Mouse (Mus musculus): ENCODE results near the gene Spata18. TPM values are rescaled to one million over a fixed set of nuclear protein-coding genes. Genes with fewer than 3 reads are reported as not detected.
A peak's percentile ranks its signal among the peaks of the same experiment; 100 is the strongest.

Gene Spata18
- under 1 TPM; 0.23 to 0.42 TPM for total RNA-seq (2021)

DNA sequence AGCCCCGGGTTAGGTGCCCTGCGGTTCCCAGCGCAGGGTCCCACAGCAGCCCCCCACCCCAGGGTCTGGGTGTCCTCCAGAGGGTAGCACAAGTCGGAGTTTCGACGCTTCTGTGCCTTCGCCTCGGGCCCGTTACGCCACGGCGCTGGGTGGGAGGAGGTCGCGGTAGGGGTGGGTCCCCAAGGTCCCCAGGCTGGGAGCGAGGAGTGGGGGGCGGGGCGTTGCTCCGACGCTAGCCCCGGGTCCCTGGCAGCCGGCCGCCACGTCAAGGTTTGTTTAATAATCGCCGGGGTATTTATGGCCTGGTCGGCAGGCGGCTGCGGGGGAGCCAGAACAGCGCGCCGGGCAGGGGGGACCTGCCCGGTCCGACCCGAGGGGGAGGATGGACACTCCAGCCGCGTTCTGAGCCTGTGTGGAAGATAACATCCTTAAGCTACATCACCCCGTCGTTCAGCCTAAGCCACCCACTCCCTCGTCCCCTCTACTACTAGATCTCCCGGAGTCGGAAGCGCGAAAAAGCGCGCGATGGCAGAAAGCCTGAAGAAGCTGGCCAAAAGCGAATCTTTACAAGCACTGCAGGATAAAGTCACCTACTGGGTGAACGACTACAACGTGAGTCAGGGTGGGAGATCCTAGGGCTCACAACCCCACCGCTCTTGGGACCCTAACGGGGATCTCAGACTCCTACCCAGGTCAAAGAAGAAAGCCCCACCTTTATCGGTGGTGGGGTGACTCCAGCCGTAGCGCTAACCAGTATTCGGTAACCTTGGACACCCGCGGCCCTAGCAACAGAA lies at the start of gene Spata18:
TSS of gene Spata18 (plus strand) at position 319 of the 794 bp plus-strand sequence.
- intact Hi-C loops (cut with DNase I) = loop anchor here (10.0 kb wide), 1 partner anchor 1504 kb away; the partner anchor contains the start of gene Pdgfra
- no peak for DNase-seq (ENCODE audit: low spot score in 2 of 2)

DNA sequence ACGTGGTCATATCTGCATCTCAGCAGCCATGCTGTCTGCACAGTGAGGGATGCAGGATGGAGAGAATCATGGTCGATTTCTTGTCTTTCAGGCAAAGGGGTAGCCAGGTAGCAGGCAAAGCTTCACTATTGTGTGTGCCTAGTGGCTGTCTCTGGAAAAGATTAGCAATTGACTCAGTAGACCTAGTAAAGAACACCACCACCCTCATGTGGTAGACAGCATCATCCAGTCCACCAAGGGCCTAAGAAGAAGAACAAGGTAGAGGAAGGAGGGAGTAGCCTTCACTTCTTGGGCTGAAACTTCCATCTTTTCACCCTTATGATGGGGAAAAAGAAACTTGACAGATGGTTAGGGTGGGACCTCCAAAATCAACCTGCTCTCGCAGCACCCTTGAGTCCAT lies 48.3 kb upstream of the Spata18 start:
- no peak for DNase-seq (ENCODE audit: low spot score in 2 of 2)
- intact Hi-C loops (cut with DNase I) = no loop called here

DNA sequence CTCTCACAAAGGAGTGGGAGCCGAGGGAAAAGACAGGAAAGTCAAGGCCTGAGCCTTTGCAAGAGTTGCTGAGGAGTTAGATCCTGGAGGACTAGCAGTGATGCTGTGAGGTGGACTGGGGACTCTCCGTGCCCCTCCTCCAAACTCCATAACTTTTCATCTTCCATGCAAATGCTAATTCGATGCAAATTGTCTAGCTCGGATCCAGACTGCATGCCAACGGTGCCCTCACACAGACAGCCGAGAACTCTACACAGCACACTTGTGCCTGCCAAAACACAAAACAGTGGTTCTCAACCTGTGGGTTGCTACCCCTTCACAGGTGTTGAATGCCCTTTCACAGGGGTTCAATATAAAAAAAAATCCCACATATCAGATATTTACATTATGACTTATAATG lies 46.6 kb upstream of the Spata18 start:
- no peak for DNase-seq (ENCODE audit: low spot score in 2 of 2)
- intact Hi-C loops (cut with DNase I) = no loop called here

DNA sequence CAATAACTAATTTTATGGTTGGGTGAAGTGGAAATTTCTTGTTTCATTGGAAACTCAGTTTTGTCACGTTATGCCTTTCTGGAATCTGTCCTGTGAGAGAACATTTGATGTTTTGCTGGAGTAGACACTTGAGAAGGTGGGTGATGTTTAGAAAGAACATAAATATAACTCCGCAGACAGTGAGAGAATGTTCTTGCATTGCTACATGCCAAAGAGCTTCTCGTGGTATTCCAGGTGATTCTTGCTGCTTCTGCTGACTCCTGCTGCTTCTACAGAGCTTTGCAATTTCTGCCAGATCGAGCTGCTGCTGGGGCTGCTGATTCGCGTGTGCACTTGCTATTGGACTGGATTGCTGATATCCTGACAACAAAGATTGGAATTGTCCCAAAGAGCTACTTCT lies 46.2 kb upstream of the Spata18 start:
- DNase-seq (ENCODE audit: low spot score in 2 of 2) = no peak
- intact Hi-C loops (cut with DNase I) = no loop called here

- intact Hi-C loops (cut with DNase I) = no loop called here
- no peak for DNase-seq (ENCODE audit: low spot score in 2 of 2)
Observed at GRCm38 (mm10) chr5:73611071-73611470, 40.1 kb upstream of the Spata18 start.

DNA sequence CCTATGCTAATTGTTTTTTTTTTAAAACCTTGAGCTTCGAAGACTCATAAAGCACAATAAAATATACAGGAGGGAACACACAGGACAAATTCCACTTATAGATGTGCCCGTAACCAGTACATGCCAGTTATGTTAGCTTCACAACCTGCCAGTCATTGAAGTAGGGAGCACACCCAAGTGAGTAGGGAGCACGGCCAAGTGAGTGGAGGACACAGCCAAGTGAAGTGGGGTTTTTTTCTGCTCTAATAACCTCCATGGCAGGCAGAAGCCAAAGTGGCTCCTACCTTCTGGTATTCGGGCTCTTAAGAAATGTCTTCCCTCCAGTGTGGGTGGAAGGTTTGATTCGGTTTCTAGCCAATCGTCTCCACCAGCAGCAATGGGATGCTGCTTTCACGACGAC lies 37.9 kb upstream of the Spata18 start:
- DNase-seq (ENCODE audit: low spot score in 2 of 2) = no peak

GRCm38 (mm10) chr5:73615211-73615610 lies 36.0 kb upstream of the Spata18 start:
- intact Hi-C loops (cut with DNase I) = loop anchor here (5.0 kb wide), 1 partner anchor 38 kb away; no protein-coding TSS in a partner anchor
- no peak for DNase-seq (ENCODE audit: low spot score in 2 of 2)

More for the DNA sequence above, 37.9 kb upstream of the Spata18 start:
- intact Hi-C loops (cut with DNase I) = no loop called here

DNA sequence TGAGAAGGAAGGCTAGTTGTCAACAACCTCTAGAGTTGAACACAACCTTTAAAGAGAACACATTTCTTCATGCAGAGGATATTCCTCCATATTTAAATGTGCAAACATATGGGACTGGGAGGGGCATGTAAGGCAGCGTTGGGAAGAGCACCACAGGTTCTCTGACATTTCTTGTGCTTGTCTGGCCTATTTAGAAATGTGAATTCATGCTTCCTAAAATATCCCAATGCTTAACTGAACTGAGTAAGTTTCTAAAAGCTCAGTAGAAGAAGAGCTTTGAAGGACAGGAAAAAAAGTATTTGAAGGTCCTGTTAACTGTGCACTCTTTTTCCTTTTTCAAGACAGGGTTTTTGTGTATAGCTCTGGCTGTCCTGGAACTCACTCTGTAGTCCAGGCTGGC lies 32.2 kb upstream of the Spata18 start:
- intact Hi-C loops (cut with DNase I) = loop anchor here (5.0 kb wide), 1 partner anchor 42 kb away; no protein-coding TSS in a partner anchor
- DNase-seq (ENCODE audit: low spot score in 2 of 2) = no peak

- no peak for DNase-seq (ENCODE audit: low spot score in 2 of 2)
- intact Hi-C loops (cut with DNase I) = no loop called here
Observed at GRCm38 (mm10) chr5:73625505-73625904, 25.7 kb upstream of the Spata18 start.

DNA sequence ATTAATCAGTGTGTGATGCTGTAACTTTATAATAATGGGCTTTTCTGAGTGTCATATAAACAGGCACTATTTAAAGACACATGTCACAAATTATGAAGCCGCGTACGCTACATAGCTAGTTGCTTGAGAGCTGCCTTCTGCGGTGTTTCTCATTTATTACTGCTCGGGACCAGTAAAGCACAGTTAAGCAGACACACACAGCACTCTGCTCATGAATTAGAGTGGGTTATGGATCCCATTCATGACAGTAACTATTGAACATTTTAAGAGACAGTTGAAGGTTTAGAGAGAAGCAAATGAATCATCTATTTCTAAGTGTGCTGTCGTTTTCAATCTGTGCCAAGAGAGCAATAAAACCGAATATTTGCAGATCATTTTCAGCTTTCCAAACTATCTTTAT lies 24.3 kb upstream of the Spata18 start:
- intact Hi-C loops (cut with DNase I) = no loop called here
- no peak for DNase-seq (ENCODE audit: low spot score in 2 of 2)

DNA sequence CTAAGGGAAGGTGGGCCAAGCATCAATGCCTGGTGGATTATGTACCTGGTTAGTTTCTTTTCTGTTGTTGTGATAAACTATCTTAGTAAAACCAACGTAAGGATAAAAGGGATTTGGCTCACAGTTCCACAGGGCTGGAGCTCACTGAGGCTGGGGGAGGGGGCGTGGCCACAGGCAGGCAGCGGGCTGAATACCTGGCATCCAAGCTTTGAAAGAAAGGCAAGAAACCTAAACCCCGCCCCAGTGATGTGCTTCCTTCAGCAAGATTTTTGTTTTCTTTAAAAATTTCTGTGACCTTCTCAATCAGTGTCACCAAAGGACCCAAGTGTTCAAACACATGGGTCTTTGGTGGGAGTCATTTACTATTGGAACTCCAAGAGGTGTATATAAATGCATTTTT lies 23.6 kb upstream of the Spata18 start:
- intact Hi-C loops (cut with DNase I) = no loop called here
- no peak for DNase-seq (ENCODE audit: low spot score in 2 of 2)

GRCm38 (mm10) chr5:73627991-73628390 lies 23.2 kb upstream of the Spata18 start:
- DNase-seq (ENCODE audit: low spot score in 2 of 2) = no peak
- intact Hi-C loops (cut with DNase I) = no loop called here

GRCm38 (mm10) chr5:73630141-73630540 lies 21.0 kb upstream of the Spata18 start:
- DNase-seq (ENCODE audit: low spot score in 2 of 2) = no peak
- intact Hi-C loops (cut with DNase I) = loop anchor here (5.0 kb wide), 1 partner anchor 138 kb away; no protein-coding TSS in a partner anchor

DNA sequence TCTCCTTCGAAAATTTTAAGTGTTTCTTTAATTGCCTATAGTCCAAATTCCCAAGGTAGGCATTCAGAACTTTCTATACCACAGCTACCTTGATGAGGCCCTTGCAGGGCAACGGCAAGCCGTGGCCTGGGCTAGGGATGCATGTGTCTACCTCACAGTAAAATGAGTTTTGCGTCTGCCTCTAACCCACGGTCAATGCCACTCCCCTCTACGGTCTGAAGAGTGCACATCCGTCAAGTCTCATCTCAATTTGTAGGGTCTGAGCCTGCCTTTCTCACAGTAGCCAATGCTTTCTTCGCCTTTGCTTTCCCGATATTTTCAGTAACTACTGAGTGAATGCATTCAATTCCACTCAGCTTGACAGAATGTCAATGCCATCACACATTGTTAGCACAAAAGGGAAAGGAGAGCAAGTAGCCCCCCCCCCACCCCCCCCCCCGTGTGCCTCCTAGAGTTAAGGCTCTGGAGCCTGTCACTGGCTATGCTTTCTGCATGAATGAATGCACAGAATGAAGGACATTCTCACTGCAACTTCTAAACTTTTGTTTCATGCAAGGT lies 20.1 kb upstream of the Spata18 start:
- intact Hi-C loops (cut with DNase I) = loop anchor here (5.0 kb wide), 1 partner anchor 139 kb away; no protein-coding TSS in a partner anchor
- no peak for DNase-seq (ENCODE audit: low spot score in 2 of 2)

- no peak for DNase-seq (ENCODE audit: low spot score in 2 of 2)
- intact Hi-C loops (cut with DNase I) = loop anchor here (2.0 to 5.0 kb wide), 2 partner anchors 91 to 140 kb away; no protein-coding TSS in a partner anchor
Observed at GRCm38 (mm10) chr5:73632291-73632690, 18.9 kb upstream of the Spata18 start, which contains the start of gene Lrrc66. Lrrc66 (minus strand) TSS chr5:73632526.

DNA sequence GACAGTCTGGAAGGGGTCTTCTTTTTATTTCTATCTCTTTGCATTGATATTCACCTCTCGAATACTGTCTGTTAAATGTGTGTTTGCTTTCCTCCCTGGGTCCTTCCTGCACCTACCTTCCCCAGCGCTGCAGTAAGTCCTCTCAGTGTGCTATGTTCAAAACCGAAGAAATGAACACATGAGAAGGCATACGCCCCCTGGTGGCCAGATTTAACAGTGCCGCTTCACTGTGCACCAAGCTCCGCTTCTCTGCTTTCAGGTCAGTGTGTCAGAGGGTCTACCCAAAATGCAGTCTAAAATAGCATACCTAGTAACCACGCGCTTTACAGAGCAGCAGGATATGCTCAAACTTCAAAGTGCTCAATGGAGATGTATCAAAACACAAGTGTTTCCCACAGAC lies 18.0 kb upstream of the Spata18 start:
- intact Hi-C loops (cut with DNase I) = loop anchor here (1.0 to 5.0 kb wide), 3 partner anchors 92 to 202 kb away; no protein-coding TSS in a partner anchor
- DNase-seq (ENCODE audit: low spot score in 2 of 2) = peak; percentile 64 to 80

DNA sequence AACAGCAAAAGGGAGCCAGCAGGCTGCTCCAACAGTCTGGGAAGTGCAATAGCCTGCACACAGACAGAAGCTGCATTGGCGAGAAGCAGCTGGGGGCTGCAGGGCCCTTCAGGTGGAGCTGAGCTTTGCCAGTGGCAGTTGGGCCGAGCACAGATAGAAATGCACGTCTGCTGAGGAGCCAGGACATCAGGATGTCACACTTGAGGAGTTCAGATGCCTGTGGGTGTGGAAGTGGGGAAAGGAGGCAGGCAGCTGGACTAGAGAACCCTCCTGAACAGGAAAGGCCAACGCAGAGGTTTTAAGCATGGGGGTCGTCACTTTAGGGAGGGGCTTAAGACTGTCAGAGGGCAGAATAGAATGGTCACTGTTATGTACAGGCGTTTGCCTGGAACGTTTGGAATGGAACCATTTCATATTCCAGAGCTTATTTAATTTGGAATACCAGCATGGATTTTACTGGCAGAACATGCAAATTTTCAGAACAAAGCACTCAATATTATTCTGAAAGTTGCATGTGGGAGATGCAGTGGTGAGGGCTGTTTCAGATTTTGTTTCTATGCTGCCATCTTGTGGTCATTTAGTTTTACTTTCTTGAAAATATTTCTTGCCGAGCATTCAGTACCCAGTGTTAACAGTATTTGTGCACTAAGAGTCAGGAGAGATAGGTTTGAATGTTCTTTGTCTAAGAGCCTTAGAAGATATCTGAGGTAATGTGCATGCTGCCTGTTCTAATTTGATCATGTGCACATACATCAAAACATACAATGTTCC lies 13.7 kb upstream of the Spata18 start:
- intact Hi-C loops (cut with DNase I) = loop anchor here (1.0 kb wide), 1 partner anchor 206 kb away; no protein-coding TSS in a partner anchor
- DNase-seq (ENCODE audit: low spot score in 2 of 2) = no peak

GRCm38 (mm10) chr5:73641058-73641457 lies 10.1 kb upstream of the Spata18 start:
- DNase-seq (ENCODE audit: low spot score in 2 of 2) = no peak
- intact Hi-C loops (cut with DNase I) = no loop called here

- intact Hi-C loops (cut with DNase I) = no loop called here
- no peak for DNase-seq (ENCODE audit: low spot score in 2 of 2)
Observed at GRCm38 (mm10) chr5:73642091-73642490, 9.1 kb upstream of the Spata18 start.
